In genomic region chr9:20451493-20451892, GRCm38 (mm10) we compare ENCODE assay signal across 23 mouse cellular contexts. TPM values are rescaled to one million over a fixed set of nuclear protein-coding genes. Genes with fewer than 3 reads are reported as not detected.
DNase-seq lines count a peak whose midpoint lies in the region; ATAC-seq and TF ChIP-seq lines count a peak whose summit lies in the region.
"Had no signal": no experiment of that assay in that cellular context is flagged by ENCODE, and none has a peak within 500 bp of the region (broad histone marks: within the 10 kb centered on the region; RNA-seq: fewer than 3 reads in every experiment).

No protein-coding gene starts in this region.

- no peak for TF ChIP-seq POLR2A in liver, adult 2 months (IDR thresholded peaks at IDR 0.05; ENCODE audit: extremely low read depth, insufficient read depth, low read length)
- no peak for TF ChIP-seq POLR2A in CH12.LX (IDR thresholded peaks at IDR 0.05; ENCODE audit: low read depth, low read length)
- no peak for TF ChIP-seq POLR2A in MEL (IDR thresholded peaks at IDR 0.05; ENCODE audit: control insufficient read depth in 1 of 2, insufficient read depth in 1 of 2, low read depth in 1 of 2, low read length in 2 of 2, poor library complexity in 1 of 2)

- peak; percentile 62 for DNase-seq in liver, adult 2 months (ENCODE audit: extremely low read depth, low read depth, low spot score)
- peak; percentile 54 for DNase-seq in midbrain, embryonic 11.5 days (ENCODE audit: low spot score, missing footprints)
- DNase-seq in midbrain, postnatal 0 days (ENCODE audit: low spot score) = no peak
- DNase-seq in CH12.LX (ENCODE audit: extremely low read depth) (no peak), MEL (ENCODE audit: low read depth, low spot score) (no peak)
- DNase-seq in thymus, postnatal 0 days (ENCODE audit: low spot score) = no peak
- no peak for DNase-seq in kidney, postnatal 36 days
- DNase-seq: adrenal gland, adult 2 months; adrenal gland, adult 8-10 months; adrenal gland, postnatal 10 days; adrenal gland, postnatal 14 days; adrenal gland, postnatal 25 days; adrenal gland, postnatal 36 days; B cell, adult 2 months; cerebellum, adult 11 months; cerebellum, adult 11-12 months; cerebellum, adult 18-20 months; cerebellum, adult 2 months had no signal

- H3K9ac ChIP-seq in liver, adult 2 months (ENCODE audit: low read depth, low read length) = no peak overlapping the region
- H3K9ac ChIP-seq in liver, embryonic 12.5 days = no peak overlapping the region
- H3K9ac ChIP-seq in midbrain, embryonic 11.5 days (ENCODE audit: low read length) = no peak overlapping the region
- H3K9ac ChIP-seq in midbrain, postnatal 0 days (replicated peaks; ENCODE audit: low read length, poor library complexity, severe bottlenecking) = no peak overlapping the region
- H3K9ac ChIP-seq in CH12.LX (ENCODE audit: insufficient read depth, low read depth) (no peak overlapping the region), MEL (ENCODE audit: control insufficient read depth, low read depth, low read length, poor library complexity, severe bottlenecking) (no peak overlapping the region)

- in situ Hi-C loops in CH12.LX (cut with MboI; ENCODE audit: low pct_ligation_motif_present, low pct_unique_long_range_greater_than_20kb, low sequenced_read_pairs) = no loop called here

- H3K79me2 ChIP-seq in liver, adult 2 months (ENCODE audit: control insufficient read depth, insufficient read depth, low read length) = peaks cover 15% of the 10 kb centered on the region; the same call in 1 of the 2 replicates
- H3K79me2 ChIP-seq in CH12.LX (replicated peaks; ENCODE audit: control insufficient read depth, extremely low read depth, insufficient read depth, poor library complexity, severe bottlenecking) (peaks cover 34% of the 10 kb centered on the region), MEL (ENCODE audit: control insufficient read depth, insufficient read depth, low read length, poor library complexity) (peaks cover 26% of the 10 kb centered on the region)

- dilution Hi-C loops in CH12.LX (cut with MboI; ENCODE audit: extremely low pct_ligation_motif_present, extremely low pct_unique_long_range_greater_than_20kb, low sequenced_read_pairs) = no loop called here

- TF ChIP-seq CTCF in liver, adult 2 months (IDR thresholded peaks at IDR 0.05; ENCODE audit: low read depth, low read length) = no peak
- TF ChIP-seq CTCF in midbrain, postnatal 0 days (IDR thresholded peaks at IDR 0.05) = no peak
- no peak for TF ChIP-seq CTCF in CH12.LX (conservative IDR thresholded peaks at IDR 0.05 in 1 of 2, IDR thresholded peaks at IDR 0.05 in 1 of 2; ENCODE audit: low read depth in 2 of 2, low read length in 2 of 2)
- TF ChIP-seq CTCF in MEL (IDR thresholded peaks at IDR 0.05 in 2 of 3, conservative IDR thresholded peaks at IDR 0.05 in 1 of 3; ENCODE audit: control insufficient read depth in 1 of 3, insufficient read depth in 1 of 3, low read depth in 2 of 3, low read length in 3 of 3, poor library complexity in 1 of 3, severe bottlenecking in 1 of 3) = no peak

- no peak for ATAC-seq in liver, embryonic 12.5 days
- ATAC-seq in midbrain, embryonic 11.5 days (ENCODE audit: low FRiP score) = no peak
- no peak for ATAC-seq in midbrain, postnatal 0 days (ENCODE audit: low FRiP score)
- ATAC-seq: activated CD4-positive, CD25-positive, alpha-beta regulatory T cell, adult 4 months; CD4-positive, CD25-positive, alpha-beta regulatory T cell, adult 4 months; Patski had no signal

- H3K27ac ChIP-seq in liver, adult 2 months (replicated peaks; ENCODE audit: insufficient read depth, low read depth, low read length) = no peak overlapping the region
- H3K27ac ChIP-seq in liver, embryonic 12.5 days = no peak overlapping the region
- no peak overlapping the region for H3K27ac ChIP-seq in midbrain, embryonic 11.5 days (ENCODE audit: low read depth, low read length)
- no peak overlapping the region for H3K27ac ChIP-seq in midbrain, postnatal 0 days (ENCODE audit: low read depth, low read length)
- H3K27ac ChIP-seq in CH12.LX (ENCODE audit: insufficient read depth, low read depth) (no peak overlapping the region), MEL (ENCODE audit: control insufficient read depth, low read depth, low read length) (no peak overlapping the region)

- TF ChIP-seq EP300 in CH12.LX (IDR thresholded peaks at IDR 0.05; ENCODE audit: low read length) (no peak), MEL (IDR thresholded peaks at IDR 0.05; ENCODE audit: low read depth in 1 of 2, low read length in 2 of 2) (no peak)

- H3K27me3 ChIP-seq in liver, adult 2 months (ENCODE audit: control insufficient read depth, insufficient read depth, low read length) = no peaks in the 10 kb centered on the region
- no peaks in the 10 kb centered on the region for H3K27me3 ChIP-seq in liver, embryonic 12.5 days (replicated peaks)
- no peaks in the 10 kb centered on the region for H3K27me3 ChIP-seq in midbrain, embryonic 11.5 days (ENCODE audit: control insufficient read depth, insufficient read depth, low read length)
- H3K27me3 ChIP-seq in midbrain, postnatal 0 days (ENCODE audit: insufficient read depth, low read length) = no peaks in the 10 kb centered on the region
- H3K27me3 ChIP-seq in CH12.LX (replicated peaks) (no peaks in the 10 kb centered on the region), MEL (ENCODE audit: control insufficient read depth in 1 of 2, insufficient read depth in 2 of 2, low read length in 2 of 2) (no peaks in the 10 kb centered on the region)
- H3K27me3 ChIP-seq: Patski had no signal

- 35% methylated on average over 1 of the region's 1 CpGs for WGBS in liver, adult 2 months
- WGBS in liver, embryonic 12.5 days (ENCODE audit: insufficient replicate concordance) = 77% methylated on average over 1 of the region's 1 CpGs
- 97% methylated on average over 1 of the region's 1 CpGs for WGBS in midbrain, embryonic 11.5 days
- WGBS in midbrain, postnatal 0 days = 97% methylated on average over 1 of the region's 1 CpGs

- peaks cover 24% of the 10 kb centered on the region for H3K36me3 ChIP-seq in liver, adult 2 months (ENCODE audit: control insufficient read depth, insufficient read depth, low read length)
- peaks cover 55% of the 10 kb centered on the region for H3K36me3 ChIP-seq in liver, embryonic 12.5 days
- H3K36me3 ChIP-seq in midbrain, embryonic 11.5 days (ENCODE audit: control insufficient read depth, insufficient read depth, low read length) = peaks cover 14% of the 10 kb centered on the region
- peaks cover 15% of the 10 kb centered on the region; the same call in 1 of the 2 replicates for H3K36me3 ChIP-seq in midbrain, postnatal 0 days (ENCODE audit: insufficient read depth, low read length)
- H3K36me3 ChIP-seq in CH12.LX (replicated peaks in 1 of 2; ENCODE audit: control insufficient read depth in 1 of 2, insufficient read depth in 1 of 2, low read length in 1 of 2) = peaks cover 30 to 54% of the 10 kb centered on the region in 2 experiments
- H3K36me3 ChIP-seq in MEL (ENCODE audit: control insufficient read depth in 1 of 2, insufficient read depth in 2 of 2, low read length in 2 of 2) = peaks cover 10 to 70% of the 10 kb centered on the region in 2 experiments

- H3K4me2 ChIP-seq in liver, embryonic 12.5 days = no peak overlapping the region
- no peak overlapping the region for H3K4me2 ChIP-seq in midbrain, embryonic 11.5 days
- H3K4me2 ChIP-seq in midbrain, postnatal 0 days (ENCODE audit: low read depth, low read length, poor library complexity, severe bottlenecking) = no peak overlapping the region
- no peak overlapping the region for H3K4me2 ChIP-seq in CH12.LX (ENCODE audit: insufficient read depth, low read depth, poor library complexity, severe bottlenecking)

- H3K9me3 ChIP-seq in liver, embryonic 12.5 days (replicated peaks) = no peaks in the 10 kb centered on the region
- no peaks in the 10 kb centered on the region for H3K9me3 ChIP-seq in midbrain, embryonic 11.5 days (ENCODE audit: control insufficient read depth, low read length)
- H3K9me3 ChIP-seq in midbrain, postnatal 0 days (ENCODE audit: low read length) = no peaks in the 10 kb centered on the region
- H3K9me3 ChIP-seq in CH12.LX (replicated peaks; ENCODE audit: low read length) (no peaks in the 10 kb centered on the region), MEL (replicated peaks; ENCODE audit: insufficient read depth, low read length) (no peaks in the 10 kb centered on the region)
- H3K9me3 ChIP-seq: G1E had no signal

- no peak overlapping the region for H3K4me3 ChIP-seq in liver, adult 2 months (ENCODE audit: insufficient read depth, low read depth, low read length)
- no peak overlapping the region for H3K4me3 ChIP-seq in liver, embryonic 12.5 days
- H3K4me3 ChIP-seq in midbrain, embryonic 11.5 days (ENCODE audit: low read depth, low read length) = no peak overlapping the region
- no peak overlapping the region for H3K4me3 ChIP-seq in midbrain, postnatal 0 days (ENCODE audit: low read depth, low read length)
- H3K4me3 ChIP-seq in CH12.LX (replicated peaks in 1 of 3; ENCODE audit: low read depth in 2 of 3, low read length in 2 of 3, poor library complexity in 1 of 3) (no peak overlapping the region), MEL (ENCODE audit: control insufficient read depth in 1 of 2, insufficient read depth in 1 of 2, low read depth in 2 of 2, low read length in 2 of 2) (no peak overlapping the region)

- H3K4me1 ChIP-seq in liver, adult 2 months (ENCODE audit: control insufficient read depth, insufficient read depth, low read length) = no peaks in the 10 kb centered on the region
- H3K4me1 ChIP-seq in liver, embryonic 12.5 days = no peaks in the 10 kb centered on the region
- H3K4me1 ChIP-seq in midbrain, embryonic 11.5 days (ENCODE audit: control insufficient read depth, insufficient read depth, low read length) = no peaks in the 10 kb centered on the region
- H3K4me1 ChIP-seq in midbrain, postnatal 0 days (ENCODE audit: insufficient read depth, low read length) = no peaks in the 10 kb centered on the region
- peaks cover 0 to 12% of the 10 kb centered on the region in 2 experiments; a peak in 2 of 4 replicates for H3K4me1 ChIP-seq in CH12.LX (ENCODE audit: control insufficient read depth in 1 of 2, insufficient read depth in 2 of 2)
- H3K4me1 ChIP-seq in MEL (ENCODE audit: control insufficient read depth in 1 of 2, insufficient read depth in 2 of 2, low read length in 2 of 2) = no peaks in the 10 kb centered on the region

- no peak for TF ChIP-seq RAD21 in CH12.LX (IDR thresholded peaks at IDR 0.05; ENCODE audit: low read depth, low read length)
- no peak for TF ChIP-seq RAD21 in MEL (IDR thresholded peaks at IDR 0.05; ENCODE audit: low read depth, low read length)

RNA-seq across cellular contexts. Expression of gene Zfp26, which starts 8.5 kb away (rescaled TPM):
- total RNA-seq in liver, adult 2 months (2014; rRNA removed) = 8.2 and 8.8 TPM in 2 replicates
- 0.70 and 1.1 TPM in 2 replicates for polyA plus RNA-seq in liver, adult 2 months (2012; rRNA removed)
- polyA plus RNA-seq in liver, embryonic 12.5 days (2016; fragmentation: Nextera tagmentation; extraction: Ambion mirVana) = 8.5 TPM in 2 replicates
- polyA plus RNA-seq in midbrain, embryonic 11.5 days (2014; fragmentation: Nextera tagmentation; extraction: Ambion mirVana) = 30.9 and 34.9 TPM in 2 replicates
- total RNA-seq in midbrain, postnatal 0 days (2014; rRNA removed) = 20.5 and 31.2 TPM in 2 replicates
- 7.6 and 9.3 TPM in 2 replicates for polyA plus RNA-seq in midbrain, postnatal 0 days (2015; fragmentation: Nextera tagmentation; extraction: Ambion mirVana)
- total RNA-seq in CH12.LX (2012; rRNA removed) (13.3 and 16.5 TPM in 2 replicates), CH12.LX (2014; rRNA removed) (17.3 and 22.0 TPM in 2 replicates), MEL (2012; rRNA removed) (50.5 and 52.5 TPM in 2 replicates)
- polyA plus RNA-seq in CH12.LX (2012; ENCODE audit: insufficient read length, low read depth) (9.4 and 11.7 TPM in 2 replicates), MEL (2012; ENCODE audit: insufficient read depth in 1 of 2, insufficient read length in 2 of 2, low read depth in 1 of 2, low replicate concordance in 2 of 2, missing spikeins in 1 of 2) (10 to 100 TPM; 18.5 to 55.4 TPM)
- 15.4 and 16.3 TPM in 2 replicates for polyA plus RNA-seq in thymus, postnatal 0 days (2015; fragmentation: Nextera tagmentation; extraction: Ambion mirVana)

RNA-seq across cellular contexts. Expression of gene Zfp426, which starts 41.1 kb away (rescaled TPM):
- 8.9 and 10.3 TPM in 2 replicates for total RNA-seq in liver, adult 2 months (2014; rRNA removed)
- 2.4 and 2.8 TPM in 2 replicates for polyA plus RNA-seq in liver, adult 2 months (2012; rRNA removed)
- polyA plus RNA-seq in liver, embryonic 12.5 days (2016; fragmentation: Nextera tagmentation; extraction: Ambion mirVana) = 8.2 and 8.7 TPM in 2 replicates
- 37.3 and 41.7 TPM in 2 replicates for polyA plus RNA-seq in midbrain, embryonic 11.5 days (2014; fragmentation: Nextera tagmentation; extraction: Ambion mirVana)
- total RNA-seq in midbrain, postnatal 0 days (2014; rRNA removed) = 33.5 and 62.2 TPM in 2 replicates
- polyA plus RNA-seq in midbrain, postnatal 0 days (2015; fragmentation: Nextera tagmentation; extraction: Ambion mirVana) = 20.8 and 23.4 TPM in 2 replicates
- total RNA-seq in CH12.LX (2012; rRNA removed) = 13.9 and 14.7 TPM in 2 replicates
- total RNA-seq in CH12.LX (2014; rRNA removed) = 18.2 and 19.3 TPM in 2 replicates
- 11.8 and 13.0 TPM in 2 replicates for polyA plus RNA-seq in CH12.LX (2012; ENCODE audit: insufficient read length, low read depth)
- total RNA-seq in MEL (2012; rRNA removed) = 32.1 and 41.5 TPM in 2 replicates
- 10 to 100 TPM in 1 of 2 experiments, not detected in 1; 30.7 TPM for polyA plus RNA-seq in MEL (2012; ENCODE audit: insufficient read depth in 1 of 2, insufficient read length in 2 of 2, low read depth in 1 of 2, low replicate concordance in 2 of 2, missing spikeins in 1 of 2)
- 14.7 and 18.1 TPM in 2 replicates for polyA plus RNA-seq in thymus, postnatal 0 days (2015; fragmentation: Nextera tagmentation; extraction: Ambion mirVana)

Comparison
In these comparisons a context has a peak if more than half of its experiments do, and no peak if none do; other contexts are left out.
1. DNase-seq: peak in liver, adult 2 months (single experiment) and midbrain, embryonic 11.5 days (single experiment); none in midbrain, postnatal 0 days (single experiment), CH12.LX (single experiment), MEL (single experiment), thymus, postnatal 0 days (single experiment) and kidney, postnatal 36 days (0 of 2).